ENCODE assay signal across 12 mouse cellular contexts in the genomic region with DNA sequence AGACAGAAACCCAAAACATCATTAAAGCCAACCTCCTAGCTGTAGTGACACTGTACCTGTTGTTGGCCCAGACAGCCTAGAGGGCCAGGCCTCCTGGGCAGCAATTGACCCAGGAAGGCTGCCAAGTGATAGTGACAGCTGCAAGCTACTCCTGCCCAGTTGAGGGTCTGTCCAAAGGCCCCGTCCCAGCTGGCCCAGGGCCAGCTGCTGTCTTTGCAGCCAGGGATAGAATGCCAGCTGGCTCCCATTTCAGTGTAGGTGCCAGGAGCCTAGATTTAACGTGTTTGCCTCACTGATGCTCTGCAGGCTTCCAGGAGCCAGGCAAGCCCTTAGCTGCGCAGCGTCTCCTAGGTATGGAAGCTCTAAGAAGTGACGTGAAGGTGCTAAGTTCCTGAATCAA. TPM values are rescaled to one million over a fixed set of nuclear protein-coding genes. Genes with fewer than 3 reads are reported as not detected.
A peak's percentile ranks its signal among the peaks of the same experiment; 100 is the strongest.
DNase-seq lines count a peak whose midpoint lies in the region; ATAC-seq and TF ChIP-seq lines count a peak whose summit lies in the region.
"Had no signal": no experiment of that assay in that cellular context is flagged by ENCODE, and none has a peak within 500 bp of the region (broad histone marks: within the 10 kb centered on the region; RNA-seq: fewer than 3 reads in every experiment).

No protein-coding gene starts in this region.

- no peak overlapping the region for H3K4me2 ChIP-seq in heart, embryonic 12.5 days
- H3K4me2 ChIP-seq in intestine, embryonic 16.5 days (ENCODE audit: low read depth, low read length), result no peak overlapping the region
- H3K4me2 ChIP-seq: midbrain, embryonic 12.5 days; stomach, embryonic 15.5 days had no signal

- H3K27me3 ChIP-seq in heart, embryonic 12.5 days (replicated peaks), result peaks cover 26% of the 10 kb centered on the region
- H3K27me3 ChIP-seq in E14TG2a.4 (ENCODE audit: insufficient read depth, low read length), result no peaks in the 10 kb centered on the region
- H3K27me3 ChIP-seq in intestine, embryonic 16.5 days (replicated peaks; ENCODE audit: control insufficient read depth, insufficient read depth, low read length), result no peaks in the 10 kb centered on the region
- H3K27me3 ChIP-seq: stomach, embryonic 15.5 days had no signal

- no peak for ATAC-seq in heart, embryonic 12.5 days (ENCODE audit: insufficient number of reproducible peaks, low FRiP score)
- ATAC-seq in intestine, embryonic 16.5 days, result no peak

- H3K27ac ChIP-seq in heart, embryonic 12.5 days (ENCODE audit: poor library complexity, severe bottlenecking), result no peak overlapping the region
- no peak overlapping the region for H3K27ac ChIP-seq in intestine, embryonic 16.5 days (ENCODE audit: low read length)
- H3K27ac ChIP-seq: left cerebral cortex, adult 2 months; midbrain, embryonic 12.5 days; stomach, embryonic 15.5 days had no signal

- peak; percentile 7 to 45 for DNase-seq in heart, adult 18-20 months
- peak; percentile 40 for DNase-seq in brain, embryonic 18.5 days (ENCODE audit: low read depth, low spot score)
- peak; percentile 5 to 14 for DNase-seq in heart, postnatal 36 days
- no peak for DNase-seq in urinary bladder, postnatal 25 days (ENCODE audit: low spot score)
- DNase-seq in kidney, postnatal 25 days, result no peak

- no peak for TF ChIP-seq CTCF in E14TG2a.4 (conservative IDR thresholded peaks at IDR 0.05; ENCODE audit: low read length)

- H3K9ac ChIP-seq in heart, embryonic 12.5 days, result no peak overlapping the region
- H3K9ac ChIP-seq in intestine, embryonic 16.5 days (ENCODE audit: low read depth, low read length), result no peak overlapping the region
- H3K9ac ChIP-seq: midbrain, embryonic 12.5 days; stomach, embryonic 15.5 days had no signal

- intact Hi-C loops in heart, postnatal 36 days (cut with DNase I), result no loop called here

- 0 out of 2 replicates have a peak, but pooled peaks cover 4% of the 10 kb centered on the region for H3K4me1 ChIP-seq in heart, embryonic 12.5 days (replicated peaks)
- H3K4me1 ChIP-seq in E14TG2a.4 (replicated peaks; ENCODE audit: low read depth, low read length), result peaks cover 92% of the 10 kb centered on the region
- no peaks in the 10 kb centered on the region for H3K4me1 ChIP-seq in intestine, embryonic 16.5 days (ENCODE audit: control insufficient read depth, insufficient read depth, low read length)
- H3K4me1 ChIP-seq: stomach, embryonic 15.5 days had no signal

- no peak overlapping the region for H3K4me3 ChIP-seq in heart, embryonic 12.5 days
- H3K4me3 ChIP-seq in E14TG2a.4 (replicated peaks; ENCODE audit: low read length), result peak overlapping the region; percentile 79
- no peak overlapping the region for H3K4me3 ChIP-seq in intestine, embryonic 16.5 days (ENCODE audit: low read length)
- H3K4me3 ChIP-seq: left cerebral cortex, adult 2 months; midbrain, embryonic 12.5 days; stomach, embryonic 15.5 days had no signal

- WGBS in heart, embryonic 12.5 days, result 64% methylated on average over 5 of the region's 5 CpGs
- 53% methylated on average over 5 of the region's 5 CpGs for WGBS in intestine, embryonic 16.5 days

- H3K36me3 ChIP-seq in heart, embryonic 12.5 days, result no peaks in the 10 kb centered on the region
- H3K36me3 ChIP-seq in E14TG2a.4 (ENCODE audit: insufficient read depth, low read length), result peaks cover 50% of the 10 kb centered on the region
- no peaks in the 10 kb centered on the region for H3K36me3 ChIP-seq in intestine, embryonic 16.5 days (ENCODE audit: control insufficient read depth, insufficient read depth, low read length)
- H3K36me3 ChIP-seq: midbrain, embryonic 12.5 days; stomach, embryonic 15.5 days had no signal

- no peaks in the 10 kb centered on the region for H3K9me3 ChIP-seq in heart, embryonic 12.5 days (replicated peaks)
- no peaks in the 10 kb centered on the region for H3K9me3 ChIP-seq in E14TG2a.4 (ENCODE audit: low read length)
- H3K9me3 ChIP-seq in intestine, embryonic 16.5 days (ENCODE audit: control insufficient read depth, low read length), result no peaks in the 10 kb centered on the region
- H3K9me3 ChIP-seq: midbrain, embryonic 12.5 days; stomach, embryonic 15.5 days had no signal

RNA-seq across cellular contexts. Expression of a gene that starts 29.8 kb away (rescaled TPM):
- total RNA-seq in heart, adult 18-20 months (2021), result not detected
- 0.10 TPM in 1 of 2 replicates, not detected in the other for polyA plus RNA-seq in heart, embryonic 12.5 days (2016; fragmentation: Nextera tagmentation; extraction: Ambion mirVana)
- not detected for total RNA-seq in heart, postnatal 36 days (2021)
- polyA plus RNA-seq in intestine, embryonic 16.5 days (2015; fragmentation: Nextera tagmentation; extraction: Ambion mirVana), result 0.04 and 0.13 TPM in 2 replicates
- total RNA-seq: gastrocnemius, postnatal 36 days had no signal

Comparison
In these comparisons a context has a peak if more than half of its experiments do, and no peak if none do; other contexts are left out.
1. DNase-seq: peak in heart, adult 18-20 months (2 of 2), brain, embryonic 18.5 days (single experiment) and heart, postnatal 36 days (2 of 2); none in urinary bladder, postnatal 25 days (single experiment) and kidney, postnatal 25 days (0 of 2).